Mouse (Mus musculus) embryonic stem cell, embryonic (primary cell): ENCODE data around the gene Tmem223.

Experiments used
- CTCF ChIA-PET, 4 experiments: fragments of 300-600 bp in 2 of 4; fragments of 350-600 bp in 2 of 4; sonication (Branson Sonifier 250); formaldehyde crosslinking; loops; one replicate each; lab custom pipeline; 2022; ENCODE audit warnings: inconsistent platforms in 2 of 4; lab: Charles Lee
- POLR2A ChIA-PET, 4 experiments: fragments of 300-600 bp in 2 of 4; fragments of 350-600 bp in 2 of 4; sonication (Branson Sonifier 250); formaldehyde crosslinking; loops; one replicate each; lab custom pipeline; 2022; ENCODE audit warnings: antibody characterized with exemption in 4 of 4, inconsistent platforms in 1 of 4; lab: Charles Lee

Gene Tmem223

DNA sequence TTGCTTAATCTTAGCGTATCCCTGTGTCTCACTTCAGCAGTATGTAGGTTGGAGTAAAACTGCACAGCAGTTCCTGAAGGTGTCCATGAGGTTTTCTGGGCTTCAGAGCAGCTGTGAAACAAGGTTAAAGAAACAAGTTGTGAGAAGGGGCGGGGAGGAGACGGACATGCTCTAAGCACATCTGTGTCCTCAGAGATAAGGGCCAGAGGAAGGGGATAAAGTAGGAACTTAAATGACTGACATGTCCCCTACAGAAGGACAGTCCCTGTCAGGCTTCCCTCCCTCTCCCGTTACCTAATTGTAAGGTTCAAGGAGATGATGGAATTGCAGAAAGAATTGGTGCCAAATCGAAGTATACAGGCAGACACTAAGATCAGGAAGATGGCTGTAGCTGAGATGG is 2.2 kb downstream of the Tmem223 start:
- ChIA-PET CTCF (interaction anchor here in 2 of 4 experiments (0.6 kb wide), 2 partner anchors 26 to 1613 kb away, joined by 3 read pairs; no protein-coding TSS in a partner anchor), POLR2A (interaction anchor here (0.5 to 27.6 kb wide), 47 partner anchors 8 to 362 kb away, joined by 3 to 801 read pairs (median 17); partner anchors contain the start of genes Nxf1 (in 4 of the 4), Taf6l (in 4 of the 4), Slc3a2 (in 3 of the 4) and 1700092M07Rik (in 2 of the 4))

DNA sequence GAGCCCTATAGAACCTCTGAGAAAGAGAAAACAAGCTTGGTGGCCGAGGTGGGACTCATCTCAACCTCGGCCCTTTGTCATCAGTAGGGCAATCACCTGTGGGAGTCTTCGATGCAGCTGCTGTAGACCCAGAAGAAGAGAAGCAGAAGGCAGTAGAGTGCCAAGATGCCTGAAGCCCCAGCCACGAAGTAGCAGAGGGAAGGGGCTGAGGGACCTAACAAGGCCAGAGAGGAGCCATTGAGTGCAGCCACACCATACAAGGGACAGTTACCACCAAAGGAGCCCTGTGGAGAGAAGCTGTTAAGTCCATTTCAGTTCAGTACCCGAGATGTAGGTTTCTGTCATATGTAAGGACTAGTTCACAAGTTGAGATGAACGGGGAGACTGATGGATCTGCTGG is 2.6 kb downstream of the Tmem223 start:
- CTCF ChIA-PET = interaction anchor here in 3 of 4 experiments (0.6 to 1.2 kb wide), 4 partner anchors 17 to 1613 kb away, joined by 3 read pairs; partner anchors contain the start of gene Nxf1 (in 1 of the 3)
- POLR2A ChIA-PET = interaction anchor here (0.6 to 27.6 kb wide), 70 partner anchors 8 to 1832 kb away, joined by 3 to 801 read pairs (median 9); partner anchors contain the start of genes Nxf1 (in 4 of the 4), Taf6l (in 4 of the 4), Slc3a2 (in 3 of the 4) and Ttc9c (in 3 of the 4)

DNA sequence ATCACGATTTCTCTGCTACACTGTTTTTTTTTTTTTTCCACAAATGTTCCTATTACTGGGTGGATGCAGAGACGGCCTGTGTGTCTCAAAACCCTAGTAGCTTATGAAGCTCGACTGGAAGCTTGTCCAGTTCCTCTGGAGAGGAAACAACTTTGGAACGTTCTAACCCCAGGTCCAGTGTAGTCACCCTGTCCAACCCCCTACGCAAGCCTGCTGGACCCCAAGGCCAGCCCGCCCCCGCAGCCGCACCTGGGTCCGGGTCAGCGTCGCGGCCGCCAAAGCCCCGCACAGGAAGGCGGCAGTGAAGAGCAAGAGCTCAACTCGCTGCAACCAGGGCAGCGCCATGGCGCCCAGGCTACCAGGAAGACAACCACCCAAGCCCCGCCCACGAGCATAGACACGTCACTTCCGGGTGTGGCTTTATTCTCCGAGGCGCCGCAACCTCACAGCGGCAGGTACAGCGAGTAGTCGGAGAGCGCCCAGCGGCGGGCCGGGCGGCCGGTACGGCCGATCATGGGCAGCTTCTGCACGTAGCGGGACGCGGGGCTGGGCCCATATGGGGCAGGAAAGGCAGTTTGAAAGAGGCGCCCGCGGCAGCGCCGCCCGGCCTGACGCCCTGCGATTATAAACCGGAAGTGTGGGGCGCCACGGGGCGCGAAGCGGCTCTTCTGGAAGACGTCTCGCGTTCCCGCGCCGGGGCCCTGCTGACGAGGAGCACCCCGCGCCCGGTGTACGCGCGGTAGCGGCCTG is 3.5 kb downstream of the Tmem223 start, which contains the start of gene Tmem179b:
Gene Tmem179b, minus strand, starts transcription at position 382 of the 750 bp plus-strand sequence.
- CTCF ChIA-PET = interaction anchor here in 3 of 4 experiments (0.6 to 2.5 kb wide), 8 partner anchors 14 to 100 kb away, joined by 3 to 9 read pairs (median 3); partner anchors contain the start of gene Nxf1 (in 1 of the 3)
- POLR2A ChIA-PET = interaction anchor here (0.5 to 27.6 kb wide), 110 partner anchors 9 to 1832 kb away, joined by 3 to 801 read pairs (median 6); partner anchors contain the start of genes Nxf1 (in 4 of the 4), Taf6l (in 4 of the 4), B3gat3 (in 3 of the 4) and Slc3a2 (in 3 of the 4)

DNA sequence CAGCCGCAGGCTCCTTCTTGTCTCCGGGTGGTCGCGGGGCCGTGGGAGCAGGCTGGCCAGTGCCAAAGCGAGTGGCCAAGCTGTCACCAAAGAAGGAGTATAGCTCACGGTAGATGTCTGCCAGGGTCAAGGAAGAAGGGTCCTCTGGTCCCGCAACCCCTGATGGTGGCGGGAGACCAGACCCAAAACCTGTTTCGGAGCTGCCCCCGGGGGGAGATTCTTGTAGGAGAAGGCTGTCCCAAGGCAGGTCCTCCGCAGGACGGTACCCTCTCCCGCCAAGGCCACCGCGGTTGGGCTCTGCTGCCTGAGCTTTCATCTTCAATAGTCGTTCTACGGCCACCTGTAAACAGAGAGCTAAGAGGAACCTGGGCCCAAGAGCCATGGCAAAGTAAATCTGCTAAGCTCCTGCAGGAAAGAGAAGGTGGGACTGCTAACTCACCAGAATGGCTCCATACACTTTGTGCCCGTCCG is 4.2 kb downstream of the Tmem223 start:
- ChIA-PET CTCF (interaction anchor here in 2 of 4 experiments (0.9 to 2.5 kb wide), 6 partner anchors 10 to 99 kb away, joined by 3 to 7 read pairs (median 4); partner anchors contain the start of gene Taf6l (in 1 of the 2)), POLR2A (interaction anchor here (0.7 to 27.6 kb wide), 82 partner anchors 10 to 308 kb away, joined by 3 to 801 read pairs (median 7); partner anchors contain the start of genes Nxf1 (in 4 of the 4), Taf6l (in 4 of the 4), B3gat3 (in 3 of the 4) and Slc3a2 (in 3 of the 4))

DNA sequence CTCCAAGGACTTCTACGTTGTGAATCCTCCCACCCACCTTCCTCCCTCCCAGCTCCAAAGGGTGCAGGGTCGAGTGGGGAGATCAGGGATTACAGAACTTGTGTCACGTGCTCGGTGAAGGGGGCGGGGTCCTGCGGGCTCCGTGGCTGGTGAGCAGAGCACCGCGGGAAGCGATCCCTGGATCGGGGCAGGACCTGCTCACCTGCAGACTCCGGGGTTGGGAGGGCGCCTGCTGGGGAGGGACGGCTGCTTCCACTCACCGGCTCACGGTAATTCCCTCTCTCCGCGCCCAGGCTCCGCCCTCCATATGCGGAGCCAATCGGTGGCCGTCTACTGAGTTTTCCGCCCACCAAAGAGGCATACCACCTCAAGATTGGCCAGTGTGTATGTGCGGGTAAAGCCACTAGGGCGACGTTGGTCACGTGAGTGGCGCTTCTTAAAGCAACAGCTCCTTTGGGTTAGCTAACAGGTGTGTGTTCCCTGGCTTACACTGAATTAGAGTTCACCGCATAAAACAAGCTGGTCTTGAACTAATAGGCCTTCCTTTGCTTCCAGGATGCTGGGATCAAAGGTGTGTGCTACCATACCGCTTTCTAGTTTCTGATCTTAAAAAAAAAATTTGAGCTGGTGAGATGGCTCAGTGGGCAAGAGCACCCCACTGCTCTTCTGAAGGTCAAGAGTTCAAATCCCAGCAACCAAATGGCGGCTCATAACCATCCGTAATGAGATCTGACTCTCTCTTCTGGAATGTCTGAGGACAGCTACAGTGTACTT is 15.4 kb downstream of the Tmem223 start, which contains the start of gene Taf6l:
Gene Taf6l, minus strand, starts transcription at position 410 of the 774 bp plus-strand sequence.
- ChIA-PET POLR2A (interaction anchor here (0.6 to 27.6 kb wide), 129 partner anchors 6 to 1519 kb away, joined by 3 to 801 read pairs (median 5); partner anchors contain the start of genes Hnrnpul2 (in 4 of the 4), Tmem179b (in 4 of the 4), Zbtb3 (in 4 of the 4) and 1700092M07Rik (in 3 of the 4)), CTCF (interaction anchor here in 3 of 4 experiments (0.5 to 1.7 kb wide), 12 partner anchors 10 to 1368 kb away, joined by 3 to 11 read pairs (median 4); partner anchors contain the start of genes Ttc9c (in 1 of the 3) and Zbtb3 (in 1 of the 3))

DNA sequence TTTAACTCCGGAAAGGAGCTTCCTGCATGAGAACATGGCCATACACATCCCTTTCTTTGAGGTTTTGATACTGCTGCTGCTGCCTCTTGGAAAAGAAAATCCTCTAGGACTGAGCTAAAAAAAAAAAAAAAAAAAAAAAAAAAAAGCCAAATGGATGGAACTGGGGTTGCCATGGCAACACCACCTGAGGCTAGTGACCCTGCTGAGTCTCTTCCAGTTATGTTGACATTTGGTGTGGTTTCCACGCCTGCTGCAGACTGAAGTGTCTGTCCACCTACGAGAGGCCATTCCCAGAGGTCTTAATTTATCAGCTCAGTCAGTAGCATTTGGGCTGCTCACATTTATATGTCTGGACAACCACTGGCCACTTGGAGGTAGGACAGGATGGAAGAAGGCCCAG is 17.7 kb downstream of the Tmem223 start:
- POLR2A ChIA-PET = interaction anchor here (0.6 to 27.6 kb wide), 44 partner anchors 4 to 229 kb away, joined by 3 to 801 read pairs (median 5); partner anchors contain the start of genes Tmem179b (in 3 of the 4), Zbtb3 (in 3 of the 4), Gng3 (in 2 of the 4) and Hnrnpul2 (in 2 of the 4)
- CTCF ChIA-PET = interaction anchor here in 2 of 4 experiments (0.6 to 1.2 kb wide), 2 partner anchors 15 to 70 kb away, joined by 3 read pairs; partner anchors contain the start of gene Tmem179b (in 1 of the 2)

DNA sequence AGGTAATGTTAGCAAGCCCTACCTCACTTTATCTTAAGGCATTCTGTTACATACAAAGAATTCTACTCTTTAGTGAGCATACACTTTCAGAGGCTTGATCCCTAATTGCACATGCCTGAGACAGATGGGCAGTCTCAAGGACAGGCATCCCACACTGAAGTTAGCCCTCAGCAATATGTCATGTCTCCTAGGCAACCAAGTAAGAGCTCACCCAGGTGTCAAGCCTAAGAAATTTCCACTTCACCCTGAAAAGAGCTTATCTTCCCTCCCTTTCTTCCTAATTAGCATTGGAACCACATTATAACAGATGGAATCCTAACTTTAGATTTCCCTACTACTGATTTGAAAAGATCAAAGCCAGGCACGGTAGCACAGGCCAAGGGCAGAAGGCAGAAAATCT is 18.4 kb downstream of the Tmem223 start:
- ChIA-PET POLR2A (interaction anchor here (0.6 to 27.6 kb wide), 32 partner anchors 3 to 1718 kb away, joined by 3 to 801 read pairs (median 6); partner anchors contain the start of genes Tmem179b (in 3 of the 4), Gng3 (in 2 of the 4), Hnrnpul2 (in 2 of the 4) and Nxf1 (in 2 of the 4)), CTCF (interaction anchor here in 1 of 4 experiments (1.2 kb wide), 1 partner anchor 71 kb away, joined by 3 read pairs; no protein-coding TSS in a partner anchor)

DNA sequence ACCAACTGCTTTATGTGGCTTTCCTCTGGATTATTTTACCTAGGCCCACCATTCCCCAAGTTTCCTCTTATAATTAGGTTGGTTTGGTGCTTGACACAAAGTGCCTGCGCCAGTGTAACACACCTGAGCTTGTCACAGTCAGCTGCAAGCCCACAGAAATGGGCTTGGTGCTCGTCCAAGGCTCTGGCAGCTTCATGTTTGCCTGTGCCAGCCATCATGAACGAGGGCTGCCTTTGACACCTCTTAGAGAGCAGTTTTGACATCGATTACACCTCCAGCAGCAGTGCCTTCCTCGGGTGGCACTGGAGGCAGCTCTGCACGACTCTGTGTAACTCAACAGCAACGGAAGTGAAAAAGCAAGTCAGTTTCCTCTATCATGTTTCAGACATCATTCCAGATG is 19.4 kb downstream of the Tmem223 start:
- POLR2A ChIA-PET = interaction anchor here in 3 of 4 experiments (0.7 to 27.6 kb wide), 16 partner anchors 2 to 68 kb away, joined by 3 to 801 read pairs (median 6); partner anchors contain the start of genes Nxf1 (in 2 of the 3), Slc3a2 (in 2 of the 3), Tmem179b (in 2 of the 3) and Tmem223 (in 2 of the 3)
- CTCF ChIA-PET = interaction anchor here in 1 of 4 experiments (1.5 kb wide), 1 partner anchor 12 kb away, joined by 3 read pairs; the partner anchor contains the start of gene Zbtb3

DNA sequence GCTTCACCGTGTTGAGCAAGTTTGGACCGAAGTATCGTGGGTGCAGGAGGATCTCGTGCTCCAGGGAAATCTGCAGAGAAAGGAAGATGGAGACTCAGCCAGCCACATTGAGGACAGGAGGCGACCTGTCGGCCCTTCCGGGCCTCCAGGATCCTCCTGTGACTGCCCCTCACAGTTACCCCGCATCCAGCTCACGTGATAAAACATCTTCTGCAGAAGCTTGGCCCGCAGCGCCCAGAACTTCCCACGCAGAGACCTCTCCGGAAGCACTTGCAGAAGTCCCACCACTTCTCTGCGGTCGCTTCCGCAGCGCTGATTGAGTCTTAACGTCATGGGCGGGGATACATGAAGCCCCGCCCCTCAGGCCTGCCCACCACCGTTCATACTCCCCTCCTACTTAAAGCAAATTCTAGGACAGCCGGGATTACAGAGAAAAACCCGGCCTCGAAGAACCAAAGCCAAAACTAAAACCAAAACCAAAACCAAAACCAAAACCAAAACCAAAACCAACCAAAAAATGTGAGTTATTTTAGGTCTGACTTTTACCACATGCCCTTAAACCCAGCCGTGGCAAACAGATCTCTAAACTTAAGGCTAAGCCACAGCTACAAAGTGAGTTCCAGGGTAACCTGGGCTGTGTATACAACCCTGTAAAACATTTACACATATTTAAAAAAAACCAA is 27.6 kb downstream of the Tmem223 start, which contains the start of gene Polr2g:
Gene Polr2g, minus strand, starts transcription at position 314 of the 683 bp plus-strand sequence.
- POLR2A ChIA-PET = interaction anchor here (0.5 to 27.3 kb wide), 67 partner anchors 8 to 1404 kb away, joined by 3 to 801 read pairs (median 5); partner anchors contain the start of genes Taf6l (in 4 of the 4), 1810009A15Rik (in 3 of the 4), Gm49416 (in 3 of the 4) and Hnrnpul2 (in 3 of the 4)
- CTCF ChIA-PET = interaction anchor here in 1 of 4 experiments (1.3 kb wide), 1 partner anchor 12 kb away, joined by 4 read pairs; the partner anchor contains the start of gene Taf6l

DNA sequence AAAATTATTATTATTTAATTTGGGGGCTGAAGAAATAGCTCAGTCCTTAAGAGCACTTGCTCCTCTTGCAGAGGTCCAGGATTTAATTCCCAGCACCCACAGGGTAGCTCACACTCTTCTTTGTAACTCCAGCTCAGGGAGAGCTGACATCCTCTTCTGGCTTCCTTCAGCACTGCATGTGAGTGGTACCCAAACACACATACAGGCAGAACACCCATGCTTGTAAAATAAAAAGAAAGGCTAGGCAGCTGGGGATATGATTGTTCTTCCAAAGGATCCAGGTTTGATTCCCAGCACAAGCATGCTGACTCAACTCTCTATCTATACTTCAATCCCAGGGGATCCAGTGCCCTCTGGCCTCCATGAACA is 28.1 kb downstream of the Tmem223 start:
- CTCF ChIA-PET = interaction anchor here in 2 of 4 experiments (0.6 to 1.3 kb wide), 3 partner anchors 12 to 58 kb away, joined by 3 to 4 read pairs (median 3); partner anchors contain the start of genes Stx5a (in 1 of the 2) and Taf6l (in 1 of the 2)
- POLR2A ChIA-PET = interaction anchor here (0.6 to 27.3 kb wide), 55 partner anchors 8 to 1403 kb away, joined by 3 to 801 read pairs (median 6); partner anchors contain the start of genes Taf6l (in 4 of the 4), 1810009A15Rik (in 3 of the 4), Gm49416 (in 3 of the 4) and Hnrnpul2 (in 3 of the 4)

DNA sequence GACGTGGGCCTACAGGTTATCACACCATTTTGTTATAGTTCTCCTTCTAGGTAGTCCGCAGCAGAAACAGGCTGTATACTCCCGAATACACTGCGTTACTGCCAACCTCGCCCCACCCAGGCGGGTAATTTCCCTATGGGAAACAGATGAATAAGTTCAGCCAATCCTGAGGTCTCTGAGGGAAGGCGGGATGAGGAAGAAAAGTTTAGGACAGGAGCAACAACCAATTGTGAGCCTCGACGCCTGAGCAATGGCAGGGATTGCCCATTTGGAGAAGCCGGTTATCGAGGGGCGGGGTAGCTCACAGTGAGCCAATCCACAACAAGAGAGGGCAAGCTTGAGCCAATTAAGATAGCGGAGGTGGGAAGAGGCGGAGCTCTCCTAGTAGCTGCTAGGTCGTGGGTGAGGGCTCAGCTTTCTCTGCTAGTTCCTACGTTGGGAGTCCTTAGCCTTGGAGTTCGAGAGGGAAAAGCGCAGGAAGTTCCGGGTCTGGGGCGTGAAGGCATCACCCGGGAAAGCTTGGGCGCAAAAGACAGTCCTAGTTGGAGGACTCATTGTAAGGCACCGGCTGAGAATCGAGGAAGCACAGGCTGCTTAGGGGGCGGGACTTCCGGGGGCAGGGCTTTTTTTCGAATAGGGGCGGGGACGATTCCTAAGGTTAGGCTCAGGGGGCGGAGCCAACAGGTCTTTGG is 31.5 kb downstream of the Tmem223 start, which contains the start of gene Zbtb3:
Gene Zbtb3, plus strand, starts transcription at position 426 of the 692 bp plus-strand sequence.
- ChIA-PET CTCF (interaction anchor here in 2 of 4 experiments (0.6 to 1.6 kb wide), 8 partner anchors 12 to 1063 kb away, joined by 3 to 10 read pairs (median 4); partner anchors contain the start of genes Hnrnpul2 (in 1 of the 2), Taf6l (in 1 of the 2) and Ttc9c (in 1 of the 2)), POLR2A (interaction anchor here (0.5 to 27.3 kb wide), 113 partner anchors 4 to 1460 kb away, joined by 3 to 801 read pairs (median 5); partner anchors contain the start of genes 1810009A15Rik (in 4 of the 4), Gm49416 (in 4 of the 4), Slc3a2 (in 4 of the 4) and Nxf1 (in 3 of the 4))

DNA sequence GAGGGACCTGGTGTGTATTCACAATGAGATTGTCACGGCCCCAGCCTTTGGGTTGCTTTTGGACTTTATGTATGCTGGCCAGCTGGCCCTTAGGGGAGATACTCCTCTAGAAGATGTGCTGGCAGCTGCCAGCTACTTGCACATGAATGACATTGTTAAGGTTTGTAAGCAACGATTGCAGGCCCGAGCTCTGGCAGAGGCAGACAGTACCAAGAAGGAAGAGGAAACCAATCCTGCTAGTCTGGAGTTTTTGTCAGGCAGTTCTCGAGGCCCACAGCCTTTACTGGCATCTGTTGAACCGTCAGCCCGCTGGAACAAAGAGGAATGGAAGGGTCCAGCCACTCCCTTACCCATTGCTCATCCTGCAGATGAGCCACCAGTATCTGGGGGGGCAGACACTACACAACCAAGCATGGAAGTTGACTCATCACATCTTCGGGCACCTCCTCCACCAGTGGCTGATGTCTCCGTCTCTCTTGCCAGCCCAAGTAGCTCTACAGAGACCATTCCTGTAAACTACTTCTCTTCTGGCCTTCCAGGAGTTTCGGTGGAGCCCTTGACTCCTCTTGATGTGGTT is 32.5 kb downstream of the Tmem223 start:
- POLR2A ChIA-PET = interaction anchor here (0.6 to 27.3 kb wide), 60 partner anchors 5 to 1328 kb away, joined by 3 to 801 read pairs (median 7); partner anchors contain the start of genes Gng3 (in 3 of the 4), Nxf1 (in 3 of the 4), Slc3a2 (in 3 of the 4) and Taf6l (in 3 of the 4)

DNA sequence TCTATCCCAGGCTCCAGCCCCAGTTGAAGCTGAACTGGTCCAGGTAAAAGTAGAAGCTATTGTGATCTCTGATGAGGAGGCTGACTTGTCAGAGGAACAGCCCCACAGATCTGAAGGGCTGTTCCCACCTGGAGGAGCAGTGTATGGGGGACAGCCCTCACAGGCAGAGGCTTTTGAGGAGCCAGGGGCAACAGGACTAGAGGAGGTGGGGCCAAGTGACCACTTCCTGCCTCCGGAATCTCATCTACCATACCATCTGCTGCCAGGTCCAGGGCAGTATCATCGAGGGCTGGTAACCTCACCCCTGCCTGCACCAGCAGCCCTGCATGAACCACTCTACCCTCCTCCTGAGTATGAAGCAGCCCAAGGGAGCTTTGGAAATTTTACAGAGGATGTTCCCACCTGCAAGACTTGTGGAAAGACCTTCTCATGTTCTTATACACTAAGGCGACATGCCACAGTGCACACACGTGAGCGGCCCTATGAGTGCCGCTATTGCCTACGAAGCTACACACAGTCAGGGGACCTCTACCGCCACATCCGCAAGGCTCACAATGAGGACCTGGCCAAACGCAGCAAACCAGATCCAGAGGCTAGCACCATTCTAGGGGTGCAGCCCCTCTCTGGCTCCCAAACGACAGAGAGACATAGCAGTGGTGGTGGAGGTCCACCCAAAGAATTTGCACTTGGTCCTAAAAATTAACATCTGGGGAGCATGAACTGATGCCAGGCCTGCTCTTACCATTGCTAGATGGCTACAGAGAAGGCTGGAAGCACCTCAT is 33.3 kb downstream of the Tmem223 start:
- CTCF ChIA-PET = interaction anchor here in 1 of 4 experiments (1.0 kb wide), 1 partner anchor 86 kb away, joined by 3 read pairs; no protein-coding TSS in a partner anchor
- POLR2A ChIA-PET = interaction anchor here in 3 of 4 experiments (0.6 to 27.3 kb wide), 29 partner anchors 6 to 1328 kb away, joined by 3 to 801 read pairs (median 7); partner anchors contain the start of genes Taf6l (in 3 of the 3), Gng3 (in 2 of the 3), Hnrnpul2 (in 2 of the 3) and Slc3a2 (in 2 of the 3)

More for the DNA sequence above, 32.5 kb downstream of the Tmem223 start:
- CTCF ChIA-PET = interaction anchor here in 1 of 4 experiments (1.0 to 1.6 kb wide), 2 partner anchors 16 to 85 kb away, joined by 4 to 10 read pairs; partner anchors contain the start of genes Hnrnpul2 and Ttc9c
